Mouse (Mus musculus) heart, postnatal 0 days (tissue): ENCODE measurements around the gene Trafd1. TPM values are rescaled to one million over a fixed set of nuclear protein-coding genes. Genes with fewer than 3 reads are reported as not detected.
"Not testable (repeated sequence)": the region's sequence is repeated elsewhere in the genome, so short reads cannot be mapped to it uniquely, and the experiment has no call there.

Experiments used
- ATAC-seq: fragments of 200-750 bp; cut with Nextera tagmentation; 2 replicates; pipeline ENCODE4 v1.8.0; 2017; ENCODE audit warnings: low read depth, moderate number of reproducible peaks, moderate library complexity; ENCODE audit not compliant: insufficient read depth
- DNase-seq: peaks from one replicate; pipeline ENCODE4 v3.0.0-alpha.2; 2016; ENCODE audit warnings: low spot score
- H3K27ac ChIP-seq: fragments of 300-500 bp; sonication (generic); 2 replicates; pipeline ENCODE4 v1.5.1; 2014; ENCODE audit warnings: low read depth, mild to moderate bottlenecking
- H3K27me3 ChIP-seq: fragments of 300-500 bp; sonication (generic); 2 replicates; pipeline ENCODE4 v1.6.1; 2014; ENCODE audit warnings: low read length, mixed read lengths; ENCODE audit not compliant: control insufficient read depth, insufficient read depth
- H3K36me3 ChIP-seq: fragments of 300-500 bp; sonication (generic); replicated peaks from 2 replicates; pipeline ENCODE4 v1.6.1; 2014; ENCODE audit warnings: low read length, mixed read lengths; ENCODE audit not compliant: control insufficient read depth, insufficient read depth
- H3K4me1 ChIP-seq: fragments of 300-500 bp; sonication (generic); 2 replicates; pipeline ENCODE4 v1.6.1; 2014; ENCODE audit warnings: antibody characterized with exemption; ENCODE audit not compliant: control insufficient read depth, insufficient read depth
- H3K4me2 ChIP-seq: fragments of 300-500 bp; sonication (generic); 2 replicates; pipeline ENCODE4 v1.6.1; 2014; ENCODE audit warnings: low read depth, mild to moderate bottlenecking, low read length, moderate library complexity
- H3K4me3 ChIP-seq: fragments of 300-500 bp; sonication (generic); 2 replicates; pipeline ENCODE4 v1.5.1; 2014; ENCODE audit warnings: low read depth, low read length
- H3K9ac ChIP-seq: fragments of 300-500 bp; sonication (generic); replicated peaks from 2 replicates; pipeline ENCODE4 v1.6.1; 2014; ENCODE audit warnings: low read depth, low read length, mixed read lengths
- H3K9me3 ChIP-seq: fragments of 300-500 bp; sonication (generic); replicated peaks from 2 replicates; pipeline ENCODE4 v1.6.1; 2016; ENCODE audit warnings: low read length; ENCODE audit not compliant: control insufficient read depth
- CTCF ChIP-seq: IDR thresholded peaks from 2 replicates; pipeline ENCODE4 v1.5.1; 2016; ENCODE audit warnings: antibody characterized with exemption, control low read depth, low read depth
- EP300 ChIP-seq: IDR thresholded peaks from 2 replicates; pipeline ENCODE4 v1.6.1; 2016; ENCODE audit warnings: antibody characterized with exemption, low read depth
- WGBS: fragments of 180-500 bp; shearing (Covaris S2); extraction: QIAGEN DNeasy Blood & Tissue Kit; methylation state at CpG from one replicate; pipeline ENCODE4 v1.1.7; 2014; 5-methylcytosine and 5-hydroxymethylcytosine counted together
- polyA plus RNA-seq: library from polyadenylated mRNA; unstranded; fragments of >200 nt; fragmentation: Nextera tagmentation; extraction: Ambion mirVana; gene quantifications from 2 replicates; pipeline ENCODE4 v1.2.1, GENCODE M21; 2015
- total RNA-seq: library from RNA; depleted of rRNA; stranded (reverse); fragments of >200 nt; gene quantifications from 2 replicates; pipeline ENCODE4 v1.2.3, GENCODE M21; 2014; ENCODE audit warnings: low replicate concordance

Trafd1 gene
- total and polyA plus RNA-seq, 2 experiments from 2014 or later = 67.7 to 83.8 TPM

DNA sequence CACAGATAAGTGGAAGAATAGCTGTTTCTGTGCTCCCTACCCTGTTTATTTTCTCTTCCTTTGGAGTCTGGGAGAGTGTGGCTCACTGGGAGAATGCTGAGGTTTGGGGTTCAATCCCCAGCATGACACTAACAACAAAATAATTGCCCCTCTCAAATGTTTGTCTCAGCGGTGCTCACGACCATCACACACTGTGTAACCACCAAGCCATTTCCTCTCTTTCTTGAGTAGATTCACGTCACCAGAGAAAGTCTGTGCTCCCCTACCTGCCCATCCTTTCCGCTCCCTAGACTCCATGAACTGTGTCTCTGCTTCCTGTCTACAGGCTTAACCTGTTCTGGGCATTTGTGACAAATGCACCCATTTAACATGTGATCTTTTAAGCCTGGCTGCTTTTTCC lies 50.0 kb downstream of the Trafd1 start:
- no peak for DNase-seq
- TF ChIP-seq EP300 = no peak
- TF ChIP-seq CTCF = no peak
- 94% methylated on average over 4 of the region's 4 CpGs for WGBS
- Histone ChIP-seq H3K9me3 (no peaks in the 10 kb centered on the region), H3K36me3 (peaks cover 82% of the 10 kb centered on the region), H3K27ac (no peak overlapping the region), H3K4me2 (no peak overlapping the region), H3K27me3 (no peaks in the 10 kb centered on the region), H3K4me1 (no peaks in the 10 kb centered on the region), H3K9ac (no peak overlapping the region), H3K4me3 (no peak overlapping the region)
- no peak for ATAC-seq

DNA sequence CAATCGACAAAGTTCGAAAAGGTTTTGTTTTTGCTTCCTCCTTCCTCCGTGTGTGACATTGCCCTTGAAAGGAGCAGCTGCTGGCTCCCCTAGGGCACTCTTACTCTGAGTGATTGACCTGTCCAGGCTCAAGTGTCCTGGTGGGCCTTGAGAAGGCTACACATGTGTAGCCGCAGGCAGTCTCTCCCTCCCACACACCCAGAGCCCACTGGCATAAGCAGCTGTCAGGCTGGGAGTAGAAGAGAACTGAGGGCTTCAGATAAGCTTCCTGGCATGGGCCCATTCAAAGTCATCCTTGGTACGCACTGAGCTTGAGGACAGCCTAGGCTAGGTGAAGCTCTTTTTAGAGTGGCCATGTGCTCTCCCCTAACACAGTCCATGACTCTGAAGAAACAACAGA lies 51.0 kb downstream of the Trafd1 start:
- TF ChIP-seq CTCF (no peak), EP300 (no peak)
- H3K27ac ChIP-seq = no peak overlapping the region
- no peak overlapping the region for H3K4me2 ChIP-seq
- DNase-seq = no peak
- peaks cover 75% of the 10 kb centered on the region for H3K36me3 ChIP-seq
- H3K9me3 ChIP-seq = no peaks in the 10 kb centered on the region
- H3K4me3 ChIP-seq = no peak overlapping the region
- H3K27me3 ChIP-seq = no peaks in the 10 kb centered on the region
- 71% methylated on average over 5 of the region's 5 CpGs for WGBS
- no peaks in the 10 kb centered on the region for H3K4me1 ChIP-seq
- no peak for ATAC-seq
- no peak overlapping the region for H3K9ac ChIP-seq

- no peak overlapping the region for H3K27ac ChIP-seq
- ATAC-seq = no peak
- no peak overlapping the region for H3K9ac ChIP-seq
- 89% methylated on average over 9 of the region's 9 CpGs for WGBS
- no peaks in the 10 kb centered on the region for H3K27me3 ChIP-seq
- TF ChIP-seq EP300 = no peak
- TF ChIP-seq CTCF = no peak
- no peaks in the 10 kb centered on the region for H3K4me1 ChIP-seq
- no peak for DNase-seq
- H3K4me3 ChIP-seq = no peak overlapping the region
- no peaks in the 10 kb centered on the region for H3K9me3 ChIP-seq
- H3K4me2 ChIP-seq = no peak overlapping the region
- peaks cover 75% of the 10 kb centered on the region for H3K36me3 ChIP-seq
Measured at GRCm38 (mm10) chr5:121333976-121334375, 51.5 kb downstream of the Trafd1 start.

DNA sequence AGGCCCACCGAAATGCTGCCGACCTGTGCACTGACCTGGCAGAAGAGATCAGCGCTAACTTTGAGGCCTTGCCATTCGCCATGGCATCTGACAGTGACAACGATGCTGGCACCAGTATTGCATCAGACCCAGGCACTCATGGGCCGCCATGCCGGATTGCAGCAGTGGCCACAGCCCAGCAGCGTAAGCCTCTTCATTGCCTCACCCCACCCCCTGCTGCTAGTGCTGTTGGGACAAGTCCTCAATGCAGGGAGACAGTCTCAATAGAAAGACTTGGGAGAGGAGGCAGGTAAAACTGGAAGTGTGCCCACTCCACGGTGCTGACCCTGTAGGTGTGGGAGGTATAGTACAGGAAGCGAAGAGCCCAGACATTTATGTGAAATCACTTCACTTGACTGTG lies 53.7 kb downstream of the Trafd1 start:
- ATAC-seq = no peak
- Histone ChIP-seq H3K27ac (no peak overlapping the region), H3K4me2 (no peak overlapping the region), H3K36me3 (peaks cover 75% of the 10 kb centered on the region), H3K9me3 (no peaks in the 10 kb centered on the region), H3K4me1 (no peaks in the 10 kb centered on the region), H3K4me3 (no peak overlapping the region), H3K27me3 (no peaks in the 10 kb centered on the region), H3K9ac (no peak overlapping the region)
- DNase-seq = no peak
- TF ChIP-seq CTCF = no peak
- no peak for TF ChIP-seq EP300
- 94% methylated on average over 10 of the region's 10 CpGs for WGBS

DNA sequence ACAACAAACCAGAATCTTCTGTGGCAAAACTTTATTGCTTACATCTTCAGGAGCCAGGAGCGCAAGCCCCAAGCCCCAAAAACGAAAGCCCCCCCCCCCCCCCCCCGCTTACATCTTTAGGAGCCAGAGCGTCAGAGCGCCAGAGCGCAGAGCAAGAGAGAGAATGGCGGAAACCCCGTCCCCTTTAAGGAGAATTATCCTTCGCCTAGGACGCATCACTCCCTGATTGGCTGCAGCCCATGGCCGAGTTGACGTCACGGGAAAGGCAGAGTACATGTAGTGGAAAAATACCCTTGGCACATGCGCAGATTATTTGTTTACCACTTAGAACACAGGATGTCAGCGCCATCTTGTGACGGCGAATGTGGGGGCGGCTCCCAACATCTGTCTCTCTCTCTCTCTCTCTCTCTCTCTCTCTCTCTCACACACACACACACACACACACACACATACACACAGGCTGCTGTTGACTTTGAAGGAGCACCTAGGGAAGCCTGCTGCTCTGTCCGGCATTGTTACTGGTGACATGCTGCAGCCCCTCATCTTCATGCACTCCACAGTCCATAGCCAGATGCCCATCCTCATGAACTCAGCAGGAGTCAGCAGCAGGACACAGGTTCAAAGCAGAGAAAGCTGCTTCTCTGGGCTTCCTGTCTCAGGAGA lies 55.1 kb downstream of the Trafd1 start:
- peak; percentile 55; the same call in 1 of the 2 replicates for ATAC-seq
- H3K27me3 ChIP-seq, H3K9me3 ChIP-seq, H3K9ac ChIP-seq, H3K4me1 ChIP-seq, DNase-seq: not testable (repeated sequence)
- peak overlapping the region; percentile 76 for H3K27ac ChIP-seq
- peaks cover 75% of the 10 kb centered on the region for H3K36me3 ChIP-seq
- 82% methylated on average over 3 of the region's 19 CpGs for WGBS
- peak overlapping the region; percentile 28; the same call in 1 of the 2 replicates for H3K4me3 ChIP-seq
- peak overlapping the region; percentile 32; the same call in 1 of the 2 replicates for H3K4me2 ChIP-seq
